Mouse (Mus musculus) left cerebral cortex, postnatal 25 days (tissue): Measurements from ENCODE around the gene Pwp2. TPM values are rescaled to one million over a fixed set of nuclear protein-coding genes. Genes with fewer than 3 reads are reported as not detected.
"Not testable (repeated sequence)": the region's sequence is repeated elsewhere in the genome, so short reads cannot be mapped to it uniquely, and the experiment has no call there.

Source experiments
- DNase-seq, 2 experiments: peaks; one replicate each; pipeline ENCODE4 v3.0.0; 2022; ENCODE audit warnings: low spot score in 2 of 2, mixed read lengths in 1 of 2
- intact Hi-C: fragments of 180-260 bp; cut with DNase I; formaldehyde crosslinking; loops from one replicate; pipeline ENCODE4 v1.15.1; 2025
- total RNA-seq, 2 experiments: library from RNA; stranded (reverse); gene quantifications; 2 replicates each; pipeline ENCODE4 v1.2.3; 2021

Pwp2 gene
- 10 to 100 TPM; 16.7 to 18.2 TPM for total RNA-seq

DNA sequence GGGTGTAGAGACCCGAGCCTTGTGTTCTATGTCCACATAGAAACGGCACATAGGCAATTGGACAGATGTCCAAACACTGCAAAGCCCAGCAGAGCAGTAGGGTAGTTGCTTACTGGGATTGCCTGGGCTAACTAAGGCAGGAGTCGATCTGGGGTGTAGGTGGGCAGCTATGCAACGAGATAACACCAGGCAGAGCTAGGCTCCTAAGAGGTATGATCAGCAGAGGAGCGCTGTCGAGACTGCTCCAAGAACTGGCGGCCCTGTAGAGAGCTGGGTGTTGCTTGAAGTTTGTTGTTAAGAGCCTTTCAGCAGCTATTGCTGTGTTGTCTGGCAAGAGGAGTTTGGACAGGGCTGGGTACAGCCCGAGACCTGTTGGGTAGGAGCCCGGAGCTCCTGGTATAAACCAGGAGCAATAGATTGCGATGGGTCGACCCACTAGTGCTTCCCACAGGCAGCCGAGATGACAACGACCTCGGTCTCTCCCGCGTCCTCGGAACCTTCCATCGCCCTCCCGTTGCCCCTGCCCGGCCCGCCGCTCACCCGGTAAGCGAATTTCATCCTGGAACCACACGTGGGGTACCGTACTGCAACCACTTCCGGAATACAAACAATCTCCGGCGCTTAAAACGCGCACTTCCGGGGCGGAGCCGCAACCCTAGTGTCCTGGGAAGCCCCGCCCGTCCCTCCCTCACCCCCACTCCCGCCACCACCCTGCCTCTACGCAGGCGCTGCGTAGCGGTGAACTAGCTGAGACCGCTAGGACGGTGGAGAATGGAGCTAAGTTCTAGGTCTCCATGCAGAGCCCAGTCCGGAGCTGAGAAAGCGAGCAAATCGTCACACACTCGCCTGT is at the start of gene Pwp2:
Pwp2 (minus strand) TSS at position 619 of the 850 bp plus-strand sequence.
- intact Hi-C loops: loop anchor here (5.0 kb wide), 1 partner anchor 213 kb away; no protein-coding TSS in a partner anchor
- peak; percentile 90 to 95 for DNase-seq

DNA sequence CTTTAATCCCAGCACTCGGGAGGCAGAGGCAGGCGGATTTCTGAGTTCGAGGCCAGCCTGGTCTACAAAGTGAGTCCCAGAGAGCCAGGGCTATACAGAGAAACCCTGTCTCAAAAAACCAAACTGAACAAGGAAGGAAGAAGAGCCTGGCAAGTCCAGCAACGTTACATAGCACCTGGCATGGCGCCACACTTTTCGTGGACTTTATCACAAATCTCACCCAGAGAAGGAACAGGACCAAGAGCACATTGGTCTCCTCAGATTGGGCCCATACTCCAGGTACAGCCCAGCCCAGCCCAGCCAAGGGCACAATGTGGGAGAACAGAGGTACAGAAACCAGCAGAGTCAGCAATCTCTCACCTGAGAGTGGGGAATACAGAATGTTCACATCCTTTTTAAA is 48.8 kb upstream of the Pwp2 start:
- DNase-seq: no peak
- intact Hi-C loops: no loop called here

DNA sequence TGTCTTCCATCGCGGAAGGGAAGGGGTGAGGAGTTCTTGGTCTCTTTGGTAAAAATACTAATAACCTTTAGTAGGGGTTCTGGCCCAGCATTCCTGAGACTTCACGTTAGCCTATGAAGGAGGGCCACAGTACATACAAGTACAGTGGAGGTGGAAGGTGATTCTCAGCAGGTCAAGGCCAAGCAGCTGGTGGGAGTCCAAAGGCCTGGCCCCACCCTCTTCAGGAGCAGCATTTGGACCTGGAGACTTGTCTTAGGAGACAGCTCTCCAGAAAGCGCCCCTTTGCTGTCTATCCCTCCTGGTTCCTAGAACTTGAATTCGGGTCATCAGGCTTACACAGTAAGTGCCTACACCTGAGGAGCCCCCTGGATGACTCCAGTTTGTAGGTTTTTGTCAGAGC is 48.2 kb upstream of the Pwp2 start:
- no peak for DNase-seq

DNA sequence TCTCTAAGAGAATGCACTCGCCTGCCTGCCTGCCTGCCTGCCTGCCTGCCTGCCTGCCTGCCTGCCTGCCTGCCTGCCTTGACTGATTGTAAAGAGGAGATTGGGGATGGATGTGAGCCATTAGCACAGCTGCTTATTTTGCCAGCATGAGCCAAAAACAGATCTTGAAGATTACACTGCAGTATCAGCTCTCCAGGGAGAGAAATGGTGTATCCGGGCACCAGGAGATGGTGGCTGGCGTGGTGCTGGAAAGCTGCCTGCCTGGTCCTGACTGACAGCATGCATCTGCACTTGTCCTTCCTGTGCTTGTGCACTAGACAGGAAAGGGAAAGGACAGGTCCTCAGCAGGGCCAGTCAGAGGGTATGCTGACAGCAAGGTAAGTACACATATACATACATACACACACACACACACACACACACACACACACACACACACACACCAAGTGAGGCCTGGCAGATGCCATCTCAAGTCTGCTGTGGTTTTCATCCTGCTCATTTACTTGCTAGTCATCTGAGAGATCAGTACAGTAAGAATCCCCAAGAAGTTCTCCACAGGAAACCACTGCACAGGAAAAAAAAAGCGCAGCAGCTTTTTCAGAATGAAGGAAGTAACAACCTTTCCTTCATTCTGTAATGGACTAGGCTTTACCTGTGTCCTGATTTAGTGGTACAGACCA is 47.5 kb upstream of the Pwp2 start:
- intact Hi-C loops: no loop called here
- DNase-seq: no peak

More for the DNA sequence above, 48.2 kb upstream of the Pwp2 start:
- intact Hi-C loops: no loop called here

DNA sequence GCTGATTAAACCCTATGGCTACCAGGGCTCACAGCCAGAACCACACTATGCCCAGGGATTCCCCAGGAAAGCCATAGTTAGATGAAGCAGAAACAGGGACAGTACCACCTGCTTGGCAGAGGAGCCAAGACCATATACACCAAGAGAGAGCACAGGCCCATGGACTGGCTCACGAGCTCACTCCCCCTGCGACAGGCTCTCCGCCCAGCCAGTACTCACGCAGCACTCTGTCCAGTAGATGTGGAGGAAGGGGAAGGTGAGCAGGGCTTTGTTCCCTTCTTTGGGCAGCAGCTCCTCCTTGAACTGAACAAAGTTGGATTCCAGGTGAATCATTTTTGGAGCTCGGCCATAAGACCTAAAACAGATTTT is 43.6 kb upstream of the Pwp2 start:
- intact Hi-C loops: no loop called here
- DNase-seq: no peak

DNA sequence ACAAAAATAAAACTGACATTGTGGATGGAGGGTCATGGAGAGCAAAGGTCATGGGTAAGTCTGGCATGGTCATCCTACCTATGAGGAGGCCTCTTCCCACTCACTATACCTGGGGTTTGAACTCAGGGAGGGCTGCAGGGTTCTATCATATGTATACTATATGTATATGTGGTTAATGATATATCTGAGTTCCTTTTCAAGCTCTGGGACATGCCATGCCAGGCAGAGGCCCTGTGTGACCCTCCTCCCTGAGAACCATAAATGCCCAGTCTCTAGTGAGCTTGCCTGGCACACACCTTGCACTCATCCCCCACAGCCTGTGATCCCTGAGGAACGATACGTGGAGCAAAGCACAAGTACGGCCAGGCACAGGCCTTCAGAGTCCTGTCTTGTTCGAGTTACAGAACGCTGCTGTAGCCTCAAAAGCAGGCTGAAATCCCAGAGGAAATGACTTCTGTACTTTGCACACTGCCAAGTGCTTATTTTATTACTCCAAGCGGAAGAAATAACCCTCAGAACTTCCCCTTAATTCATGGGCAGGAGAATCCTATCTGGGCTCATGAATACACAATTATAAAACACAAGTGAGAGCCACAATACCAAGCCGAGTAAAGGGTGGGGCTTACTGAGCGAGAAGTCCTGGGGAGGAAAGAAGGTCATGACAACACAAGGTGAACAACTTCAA is 43.1 kb upstream of the Pwp2 start:
- no peak for DNase-seq
- intact Hi-C loops: no loop called here

DNA sequence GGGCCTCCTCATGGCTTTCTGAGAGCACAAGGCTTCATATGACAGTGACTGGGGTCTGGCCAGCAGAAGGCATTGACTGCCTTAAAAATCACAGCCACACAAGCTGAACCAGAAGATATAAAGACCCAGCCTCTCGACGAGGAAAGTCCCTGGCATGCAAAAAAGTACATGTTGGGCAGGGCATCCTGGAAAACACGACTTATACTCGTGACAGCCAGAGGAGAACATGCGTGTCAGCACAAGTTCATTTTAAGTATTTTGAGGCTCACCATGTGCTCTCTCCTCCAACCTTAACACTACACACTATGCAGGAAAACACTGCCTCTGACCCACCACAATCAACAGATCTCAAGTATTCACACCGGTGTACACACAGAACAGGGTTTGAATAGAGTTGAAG is 39.2 kb upstream of the Pwp2 start:
- intact Hi-C loops: no loop called here
- no peak for DNase-seq

DNA sequence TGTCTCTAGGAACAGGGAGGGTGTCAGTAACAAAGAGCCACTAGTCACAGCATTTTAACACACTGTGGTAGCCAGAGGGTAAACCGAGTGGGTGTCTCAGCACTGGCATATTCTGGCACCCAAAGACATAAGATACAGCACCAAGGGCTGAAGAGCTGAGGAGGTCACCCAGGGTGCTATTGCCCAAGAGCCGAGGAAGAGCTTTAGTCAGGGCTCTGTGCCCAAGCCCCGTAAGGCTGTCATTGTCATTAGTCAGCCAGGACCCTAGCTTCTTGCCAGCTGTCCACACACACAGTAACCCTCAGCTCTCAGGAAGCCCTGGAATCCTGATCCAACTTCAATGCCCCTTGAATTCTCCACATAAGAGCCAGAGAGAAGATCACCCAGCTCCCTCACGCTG is 38.0 kb upstream of the Pwp2 start:
- no peak for DNase-seq
- intact Hi-C loops: no loop called here

DNA sequence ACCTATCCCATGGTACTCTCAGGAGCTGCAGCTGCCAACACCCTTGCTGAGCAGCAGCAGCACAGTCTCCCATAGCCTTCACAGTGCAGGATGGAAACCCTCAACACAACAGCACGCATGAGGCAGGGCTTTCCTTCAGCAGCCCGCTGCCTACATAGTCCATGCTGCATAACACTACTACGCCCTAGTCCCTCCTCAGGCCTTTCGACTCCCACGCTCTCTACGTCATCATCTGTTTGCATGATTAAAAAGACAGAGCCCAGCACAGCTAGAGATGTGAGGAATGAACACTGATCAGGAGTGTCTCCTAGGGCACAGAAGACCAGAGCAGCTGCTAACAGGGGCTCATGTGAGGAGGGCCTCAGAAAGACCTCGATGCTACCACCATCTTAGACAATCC is 36.4 kb upstream of the Pwp2 start:
- intact Hi-C loops: no loop called here
- DNase-seq: peak in 1 of 2 experiments; percentile 59

DNA sequence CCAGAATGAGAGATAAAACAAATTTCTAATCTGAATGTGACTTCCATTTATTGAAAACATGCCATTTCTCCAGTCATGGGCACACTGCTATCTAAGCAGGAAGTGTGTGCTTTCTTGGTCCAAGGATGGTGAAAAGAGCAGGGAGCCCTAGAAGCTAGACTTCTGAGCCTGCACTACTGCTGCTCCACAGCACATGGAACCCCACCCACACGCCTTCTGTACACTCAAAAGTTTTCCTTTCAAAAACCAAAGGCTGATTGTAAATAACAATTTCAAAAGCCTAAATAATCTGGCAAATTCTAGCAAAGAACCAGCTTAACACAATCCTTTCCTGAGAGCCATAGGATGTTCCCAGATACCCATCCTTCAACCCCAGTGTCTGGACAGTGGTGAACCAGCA is 34.6 kb upstream of the Pwp2 start:
- DNase-seq: peak; percentile 34 to 65
- intact Hi-C loops: no loop called here

DNA sequence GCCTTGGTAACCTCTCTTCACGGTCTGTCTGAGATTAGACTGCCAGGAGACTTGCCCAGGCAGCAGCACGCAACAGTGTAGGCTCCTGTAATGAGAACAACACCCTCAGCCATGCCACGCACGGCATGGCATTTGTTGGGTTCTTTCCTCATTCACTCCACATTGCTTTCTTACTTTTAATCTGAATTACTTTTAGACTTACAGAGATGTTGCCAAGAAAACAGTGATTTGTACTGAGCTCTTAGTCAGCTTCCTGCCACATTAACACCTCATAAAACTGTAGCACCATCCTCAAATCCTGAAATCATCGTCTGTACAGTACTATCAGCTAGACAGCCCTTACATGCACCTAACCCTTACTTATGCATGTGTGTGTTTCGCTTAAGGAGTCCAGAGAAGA is 33.6 kb upstream of the Pwp2 start:
- intact Hi-C loops: no loop called here
- DNase-seq: peak in 1 of 2 experiments; percentile 62

DNA sequence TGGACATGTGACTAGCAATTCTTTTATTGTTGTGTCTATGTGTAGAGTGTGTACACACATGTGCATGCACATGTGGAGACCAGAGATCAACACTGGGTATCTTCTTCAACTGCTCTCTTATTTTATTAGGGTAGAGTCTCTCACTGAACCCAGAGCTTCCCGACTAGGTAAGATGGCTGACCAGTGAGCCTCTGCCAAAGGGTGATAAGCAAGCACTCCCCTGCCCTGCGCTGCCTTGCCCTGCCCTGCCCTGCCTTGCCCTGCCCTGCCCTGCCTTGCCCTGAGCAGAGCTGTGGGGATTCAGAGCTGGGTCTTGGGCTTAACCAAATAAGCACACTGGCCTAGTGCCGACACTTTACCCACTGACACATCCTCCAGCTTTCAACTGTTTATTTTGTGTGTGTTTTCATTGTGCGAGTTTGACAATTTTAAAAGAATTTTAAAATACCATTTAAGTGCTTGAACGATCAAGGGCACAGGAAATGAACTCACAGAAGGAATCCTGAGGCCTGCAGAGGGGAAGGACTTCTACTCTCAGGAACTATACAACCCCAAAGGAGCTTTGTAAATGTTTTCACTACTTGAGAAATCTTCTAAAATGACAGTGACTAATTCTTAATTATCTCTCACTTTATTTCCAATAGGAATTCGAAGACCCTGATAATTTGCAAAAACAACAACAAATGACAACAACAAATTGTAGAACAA is 31.6 kb upstream of the Pwp2 start:
- intact Hi-C loops: no loop called here
- no peak for DNase-seq

DNA sequence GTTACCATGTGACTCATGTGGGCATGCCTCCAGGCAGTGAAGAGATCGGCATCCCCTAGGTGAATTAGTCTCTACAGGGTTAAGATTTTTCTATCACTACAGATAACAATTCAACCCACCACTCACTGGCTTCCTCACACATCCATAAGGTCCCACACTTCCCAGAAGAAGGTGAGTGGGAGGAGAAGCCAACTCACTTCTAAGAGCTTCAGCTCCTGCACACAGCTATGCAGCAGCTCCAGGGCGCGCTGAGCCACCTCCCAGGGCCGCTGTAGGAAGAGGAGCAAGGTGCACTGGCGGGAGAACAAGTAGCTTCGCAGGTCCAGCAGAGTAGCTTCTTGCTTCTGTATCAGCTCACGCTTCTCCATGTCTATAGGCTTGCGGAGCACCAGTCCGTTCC is 29.4 kb upstream of the Pwp2 start:
- intact Hi-C loops: no loop called here
- peak; percentile 43 to 75 for DNase-seq

DNA sequence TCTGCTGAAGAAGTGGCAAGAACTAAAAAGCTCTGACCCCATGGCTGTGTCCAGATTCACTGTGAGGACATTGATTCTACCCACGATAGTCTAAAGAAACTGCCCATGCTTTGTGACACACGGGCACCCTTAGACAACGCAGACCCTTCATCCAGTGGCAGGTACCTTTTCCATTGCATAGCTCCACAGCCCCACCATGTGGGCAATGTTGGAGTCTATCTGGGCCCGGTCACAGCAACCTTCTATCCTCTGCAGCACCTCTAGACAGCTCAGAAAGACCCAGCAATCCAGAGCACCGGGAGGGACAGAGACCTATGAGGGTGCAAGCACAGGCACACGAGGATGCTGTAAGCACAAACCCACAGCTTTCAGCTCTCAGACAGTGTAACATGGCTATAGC is 26.4 kb upstream of the Pwp2 start:
- DNase-seq: no peak

DNA sequence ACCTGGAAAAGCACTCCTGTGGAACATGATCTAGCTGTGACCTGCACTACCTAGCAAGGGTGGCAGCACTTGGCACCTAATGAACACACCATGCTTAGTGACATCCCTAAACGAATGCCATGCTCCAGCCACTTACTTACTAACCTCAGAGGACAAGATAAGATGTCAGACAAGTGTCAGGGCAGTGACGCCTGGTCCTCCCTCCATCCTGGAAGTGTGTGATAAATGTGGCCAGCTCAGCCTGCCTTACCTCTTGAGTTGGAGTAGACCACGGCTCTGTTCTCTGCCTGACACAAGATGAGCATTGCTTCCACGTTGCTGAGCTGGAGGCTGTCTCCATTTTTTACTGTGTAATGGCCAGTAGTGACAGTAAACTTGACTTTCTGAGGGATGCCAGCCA is 16.2 kb upstream of the Pwp2 start:
- DNase-seq: no peak
- intact Hi-C loops: no loop called here

More for the DNA sequence above, 26.4 kb upstream of the Pwp2 start:
- intact Hi-C loops: no loop called here

DNA sequence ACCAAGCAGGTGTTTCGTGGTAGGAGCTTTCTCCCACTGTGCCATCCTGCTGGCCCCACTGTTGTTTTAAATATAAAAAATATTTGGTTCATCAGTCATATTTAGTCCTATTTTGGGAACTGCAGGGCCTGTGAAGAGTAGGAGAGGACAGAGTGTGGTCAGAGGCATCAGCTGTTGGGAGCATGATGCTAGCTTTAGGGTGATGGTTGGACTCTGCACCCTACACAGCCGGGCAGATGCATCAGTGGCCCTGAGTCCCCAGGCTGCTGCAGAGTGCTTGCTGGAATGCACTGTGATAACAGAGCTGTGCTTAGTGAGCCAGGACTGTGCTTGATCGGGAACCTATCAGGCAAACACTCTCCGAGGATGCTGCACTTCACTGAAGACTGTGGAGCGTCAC is 8.0 kb upstream of the Pwp2 start:
- DNase-seq: no peak
- intact Hi-C loops: no loop called here

DNA sequence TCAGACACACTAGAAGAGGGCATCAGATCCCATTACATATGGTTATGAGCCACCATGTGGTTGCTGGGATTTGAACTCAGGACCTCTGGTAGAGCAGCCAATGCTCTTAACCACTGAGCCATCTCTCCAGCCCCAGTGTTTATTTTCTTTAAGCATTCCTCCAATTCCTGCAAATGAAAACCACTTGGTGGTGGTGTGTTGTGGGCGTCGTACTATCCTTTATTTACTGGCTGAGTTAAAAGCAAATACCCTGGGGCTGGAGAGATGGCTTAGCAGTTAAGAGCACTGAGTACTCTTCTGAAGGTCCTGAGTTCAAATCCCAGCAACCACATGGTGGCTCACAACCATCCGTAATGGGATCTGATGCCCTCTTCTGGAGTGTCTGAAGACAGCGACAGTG is 1.1 kb upstream of the Pwp2 start:
- DNase-seq: not testable (repeated sequence)
- intact Hi-C loops: loop anchor here (5.0 kb wide), 1 partner anchor 211 kb away; no protein-coding TSS in a partner anchor

DNA sequence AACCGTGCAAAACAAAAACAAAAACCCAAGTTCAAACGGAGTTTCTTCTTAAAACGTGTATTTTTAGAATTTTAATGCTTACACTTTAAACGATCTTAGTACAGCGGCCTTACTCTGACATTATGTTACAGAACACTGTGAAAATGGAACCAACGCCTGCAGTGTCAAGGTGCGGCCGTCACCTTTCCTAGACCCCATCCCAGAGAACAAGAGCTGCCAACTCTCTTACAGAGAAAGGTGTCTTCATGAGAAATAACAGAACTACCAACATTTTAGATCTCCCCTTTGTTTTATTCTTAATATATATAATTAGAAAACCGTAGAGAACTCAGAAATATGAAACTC is 404 bp upstream of the Pwp2 start:
- DNase-seq: no peak
- intact Hi-C loops: loop anchor here (5.0 kb wide), 1 partner anchor 212 kb away; no protein-coding TSS in a partner anchor

DNA sequence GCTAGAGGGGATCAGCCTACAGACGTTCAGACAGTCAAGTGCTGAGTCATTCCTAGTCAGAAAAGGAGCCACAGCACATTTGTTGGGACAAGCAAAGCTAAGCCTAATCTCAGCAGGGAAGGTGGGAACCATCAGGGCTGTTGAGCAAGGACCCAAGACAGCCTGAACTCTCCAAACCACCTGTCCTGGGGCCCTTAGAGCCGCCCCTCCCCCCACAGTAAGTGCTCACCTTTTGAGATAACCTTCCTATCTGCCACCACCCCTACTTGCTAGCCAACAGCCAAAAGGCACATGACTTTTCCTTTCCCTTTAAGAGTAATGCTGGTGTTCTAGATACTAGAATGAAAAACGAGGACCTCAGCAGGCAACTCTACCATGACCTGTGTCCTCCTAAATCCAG is 1.4 kb downstream of the Pwp2 start:
- intact Hi-C loops: no loop called here

DNA sequence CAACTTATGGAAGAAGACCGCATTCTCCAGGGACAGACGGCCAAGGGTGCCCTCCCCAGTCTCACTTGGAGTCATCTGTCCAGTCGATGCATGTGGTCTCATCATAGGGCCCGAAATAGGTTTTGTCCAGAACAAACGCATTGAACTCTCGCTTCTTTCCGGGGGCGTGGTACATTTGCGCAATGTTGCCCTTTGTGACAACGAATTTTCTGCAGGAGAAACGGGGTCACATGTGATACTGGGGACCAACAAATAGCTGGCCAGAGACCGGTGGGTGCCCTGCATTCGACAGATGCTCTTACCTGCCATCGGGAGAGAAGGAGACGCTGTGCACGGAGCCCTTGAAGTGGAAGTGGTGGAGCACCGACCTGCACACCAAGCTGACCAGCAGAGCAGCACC is 2.6 kb downstream of the Pwp2 start:
- intact Hi-C loops: no loop called here
- no peak for DNase-seq

More for the DNA sequence above, 1.4 kb downstream of the Pwp2 start:
- DNase-seq: no peak
